Mouse (Mus musculus) thymus, postnatal 10 days (tissue): ENCODE measurements at regions not wholly inside any gene's neighbourhood (a gene's known extent, or its start where the extent isn't known, plus 50 kb on each side); places are given as distances from the start of the nearest gene placed in this dataset.
"Not testable (repeated sequence)": the region's sequence is repeated elsewhere in the genome, so short reads cannot be mapped to it uniquely, and the experiment has no call there.

ENCODE experiments used
- DNase-seq, 2 experiments: peaks; one replicate each; pipeline ENCODE4 v3.0.0; 2021; ENCODE audit warnings: low spot score in 2 of 2

GRCm38 (mm10) chr2:78279382-78280056 lies 333.3 kb upstream of the Cwc22 start:
- DNase-seq: no peak

- DNase-seq: no peak
Measured at GRCm38 (mm10) chr2:78278630-78279029, 332.5 kb upstream of the Cwc22 start.

GRCm38 (mm10) chr2:78277699-78278098 lies 331.5 kb upstream of the Cwc22 start:
- no peak for DNase-seq

GRCm38 (mm10) chr2:78274122-78274521 lies 327.9 kb upstream of the Cwc22 start:
- DNase-seq: no peak

GRCm38 (mm10) chr2:78268705-78269104 lies 322.5 kb upstream of the Cwc22 start:
- DNase-seq: no peak

GRCm38 (mm10) chr2:78267527-78268375 lies 321.6 kb upstream of the Cwc22 start:
- no peak for DNase-seq

GRCm38 (mm10) chr2:78253601-78254097 lies 307.5 kb upstream of the Cwc22 start:
- DNase-seq: no peak

GRCm38 (mm10) chr2:78246354-78246753 lies 300.2 kb upstream of the Cwc22 start:
- DNase-seq: no peak

- DNase-seq: no peak
Measured at GRCm38 (mm10) chr2:78240299-78240698, 294.1 kb upstream of the Cwc22 start.

GRCm38 (mm10) chr2:78225383-78226100 lies 279.4 kb upstream of the Cwc22 start:
- DNase-seq: not testable (repeated sequence)

GRCm38 (mm10) chr2:78214469-78214868 lies 268.3 kb upstream of the Cwc22 start:
- no peak for DNase-seq

GRCm38 (mm10) chr2:78205125-78205524 lies 258.9 kb upstream of the Cwc22 start:
- no peak for DNase-seq

GRCm38 (mm10) chr2:78196006-78196405 lies 249.8 kb upstream of the Cwc22 start:
- DNase-seq: no peak

- no peak for DNase-seq
Measured at GRCm38 (mm10) chr2:78189620-78190019, 243.4 kb upstream of the Cwc22 start.

- no peak for DNase-seq
Measured at GRCm38 (mm10) chr2:78184950-78185349, 238.8 kb upstream of the Cwc22 start.

- DNase-seq: no peak
Measured at GRCm38 (mm10) chr2:78173784-78174183, 227.6 kb upstream of the Cwc22 start.

- no peak for DNase-seq
Measured at GRCm38 (mm10) chr2:78172819-78173218, 226.6 kb upstream of the Cwc22 start.

GRCm38 (mm10) chr2:78170162-78170747 lies 224.1 kb upstream of the Cwc22 start:
- no peak for DNase-seq

GRCm38 (mm10) chr2:78165429-78165828 lies 219.3 kb upstream of the Cwc22 start:
- no peak for DNase-seq

GRCm38 (mm10) chr2:78159877-78160485 lies 213.8 kb upstream of the Cwc22 start:
- no peak for DNase-seq

GRCm38 (mm10) chr2:78110335-78110734 lies 164.2 kb upstream of the Cwc22 start:
- DNase-seq: no peak
